Mouse (Mus musculus) spleen, postnatal 4 days (tissue): ENCODE measurements at regions not wholly inside any gene's neighbourhood (a gene's known extent, or its start where the extent isn't known, plus 50 kb on each side); places are given as distances from the start of the nearest gene placed in this dataset.

ENCODE experiments used
- DNase-seq, 2 experiments: peaks; one replicate each; pipeline ENCODE4 v3.0.0; 2022; ENCODE audit warnings: low spot score in 2 of 2

DNA sequence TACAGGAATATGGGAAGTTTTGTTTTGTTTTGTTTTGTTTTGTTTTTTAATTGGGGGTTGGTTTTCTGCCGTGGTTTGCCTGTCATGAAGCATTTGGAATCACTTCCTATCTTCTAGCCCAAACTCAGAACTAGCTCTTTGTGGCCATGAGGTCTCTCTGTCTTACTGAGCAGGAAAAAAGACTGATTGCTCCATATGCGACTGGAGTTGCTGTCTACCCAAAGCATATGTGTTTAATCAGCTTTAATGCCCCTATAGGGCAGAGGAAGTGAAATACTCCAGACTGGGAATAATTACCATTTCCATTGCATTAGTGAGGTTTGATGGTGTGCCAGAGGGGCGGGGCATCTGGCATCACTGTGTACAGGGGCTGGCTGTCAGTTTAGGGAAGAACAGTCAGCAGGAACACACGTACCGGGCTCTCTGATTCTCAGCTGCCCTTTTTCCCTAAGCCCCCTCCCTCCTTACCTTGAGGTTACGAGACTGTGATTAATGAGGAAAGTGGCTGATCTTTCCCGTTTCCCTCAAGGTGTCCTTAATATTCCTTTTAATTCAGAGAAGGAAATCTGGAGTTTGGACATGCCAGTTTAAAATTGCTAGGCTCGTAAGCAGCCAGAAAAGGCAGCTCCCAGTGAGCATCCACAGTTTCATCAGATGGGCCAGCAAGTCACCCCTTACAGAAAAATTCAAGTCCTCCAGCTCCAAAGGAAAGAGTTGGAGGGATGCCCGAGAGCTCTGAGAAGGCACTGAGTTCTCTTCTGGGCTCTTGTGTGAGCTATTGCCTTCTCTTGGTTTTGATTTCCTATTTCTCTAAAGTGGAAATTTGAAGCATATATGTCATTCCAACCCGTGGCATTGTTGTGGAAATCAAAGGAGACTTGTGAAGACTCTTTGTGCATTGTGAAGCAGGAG lies 2482.1 kb upstream of the 5930422O12Rik start:
- no peak for DNase-seq

GRCm38 (mm10) chr8:30952818-30953217 lies 2475.7 kb upstream of the 5930422O12Rik start:
- no peak for DNase-seq

- DNase-seq, result no peak
Measured at GRCm38 (mm10) chr8:30959436-30960180, 2468.9 kb upstream of the 5930422O12Rik start.

- no peak for DNase-seq
Measured at GRCm38 (mm10) chr8:30960486-30960885, 2468.0 kb upstream of the 5930422O12Rik start.

GRCm38 (mm10) chr8:30962207-30962606 lies 2466.3 kb upstream of the 5930422O12Rik start:
- no peak for DNase-seq

DNA sequence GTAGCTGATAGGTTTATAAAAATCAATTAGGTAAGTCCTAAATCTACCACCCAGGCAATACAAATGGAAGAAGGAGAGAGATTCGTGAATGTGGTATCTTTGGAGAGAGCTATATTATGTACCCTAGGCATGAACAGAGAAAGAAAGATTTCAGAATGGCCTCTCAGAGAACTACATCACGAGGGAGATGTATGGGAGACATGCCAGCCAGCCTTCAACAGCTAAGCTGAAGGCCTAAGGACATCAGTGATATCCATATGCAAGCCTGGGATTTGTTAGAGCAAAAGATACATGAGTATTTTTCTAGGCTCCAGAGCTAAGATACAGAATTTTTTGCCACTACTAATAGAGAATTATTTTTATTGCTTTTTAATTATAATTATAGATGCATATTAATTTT lies 2445.7 kb upstream of the 5930422O12Rik start:
- DNase-seq, result no peak

GRCm38 (mm10) chr8:30988051-30988450 lies 2440.5 kb upstream of the 5930422O12Rik start:
- DNase-seq, result no peak

- DNase-seq, result no peak
Measured at GRCm38 (mm10) chr8:30998657-30999056, 2429.9 kb upstream of the 5930422O12Rik start.

- no peak for DNase-seq
Measured at GRCm38 (mm10) chr8:31000120-31000519, 2428.4 kb upstream of the 5930422O12Rik start.

DNA sequence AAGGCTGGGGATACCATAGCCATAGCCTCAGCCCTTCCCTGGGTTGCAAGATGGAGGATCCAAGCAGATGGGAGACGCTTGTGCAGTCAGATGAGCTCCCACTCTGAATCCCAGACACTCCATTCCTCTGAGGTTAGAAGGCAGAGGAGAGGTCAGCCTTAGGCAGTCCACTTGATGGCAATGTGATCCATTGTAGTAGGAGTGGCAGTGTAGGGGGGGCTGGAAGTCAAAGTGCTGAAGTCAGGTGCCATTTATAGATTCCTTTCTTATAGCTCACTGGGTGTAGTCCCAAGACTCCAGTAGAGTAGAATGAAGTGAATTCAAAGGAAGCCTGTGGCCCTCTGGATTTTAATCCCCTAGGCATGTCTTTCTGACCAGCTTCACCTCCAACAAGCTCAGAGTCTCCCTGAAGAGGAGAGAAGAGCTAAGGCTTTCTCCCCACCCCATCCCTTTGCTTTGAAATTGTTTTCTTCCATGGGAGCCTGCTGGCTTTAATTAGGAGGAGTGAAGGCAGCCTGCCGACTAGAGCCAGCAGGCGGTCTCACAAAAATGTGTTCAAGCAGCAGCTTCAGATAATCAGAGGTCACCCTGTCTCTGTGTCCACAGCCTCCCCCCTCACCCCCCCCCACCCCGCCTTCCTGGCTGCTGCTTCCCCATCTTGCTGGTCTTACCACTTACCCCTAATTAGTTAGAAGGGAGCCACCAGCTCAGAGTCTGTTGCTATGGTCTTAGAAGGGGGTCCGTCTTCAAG lies 2426.4 kb upstream of the 5930422O12Rik start:
- DNase-seq, result no peak

DNA sequence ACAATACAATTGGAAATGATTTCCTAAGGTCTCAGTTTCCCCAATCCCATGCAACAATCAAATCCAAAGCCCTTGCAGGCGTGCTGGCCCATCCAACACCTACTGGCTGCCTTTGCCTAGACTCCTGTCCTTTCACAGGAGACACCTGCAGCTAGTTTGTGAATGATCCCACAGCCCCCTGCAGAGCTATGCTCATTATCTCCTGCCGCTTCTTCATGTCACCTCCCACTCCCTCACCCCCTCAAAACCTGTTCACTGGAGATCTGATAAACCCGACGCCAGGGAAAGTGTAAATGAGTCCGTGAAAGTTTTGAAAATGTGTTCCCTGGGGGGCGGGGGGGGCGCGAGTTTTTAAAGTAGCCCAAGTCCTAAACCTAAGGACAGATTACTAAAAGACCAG lies 2420.2 kb upstream of the 5930422O12Rik start:
- DNase-seq, result no peak

GRCm38 (mm10) chr8:31012068-31012467 lies 2416.4 kb upstream of the 5930422O12Rik start:
- no peak for DNase-seq

DNA sequence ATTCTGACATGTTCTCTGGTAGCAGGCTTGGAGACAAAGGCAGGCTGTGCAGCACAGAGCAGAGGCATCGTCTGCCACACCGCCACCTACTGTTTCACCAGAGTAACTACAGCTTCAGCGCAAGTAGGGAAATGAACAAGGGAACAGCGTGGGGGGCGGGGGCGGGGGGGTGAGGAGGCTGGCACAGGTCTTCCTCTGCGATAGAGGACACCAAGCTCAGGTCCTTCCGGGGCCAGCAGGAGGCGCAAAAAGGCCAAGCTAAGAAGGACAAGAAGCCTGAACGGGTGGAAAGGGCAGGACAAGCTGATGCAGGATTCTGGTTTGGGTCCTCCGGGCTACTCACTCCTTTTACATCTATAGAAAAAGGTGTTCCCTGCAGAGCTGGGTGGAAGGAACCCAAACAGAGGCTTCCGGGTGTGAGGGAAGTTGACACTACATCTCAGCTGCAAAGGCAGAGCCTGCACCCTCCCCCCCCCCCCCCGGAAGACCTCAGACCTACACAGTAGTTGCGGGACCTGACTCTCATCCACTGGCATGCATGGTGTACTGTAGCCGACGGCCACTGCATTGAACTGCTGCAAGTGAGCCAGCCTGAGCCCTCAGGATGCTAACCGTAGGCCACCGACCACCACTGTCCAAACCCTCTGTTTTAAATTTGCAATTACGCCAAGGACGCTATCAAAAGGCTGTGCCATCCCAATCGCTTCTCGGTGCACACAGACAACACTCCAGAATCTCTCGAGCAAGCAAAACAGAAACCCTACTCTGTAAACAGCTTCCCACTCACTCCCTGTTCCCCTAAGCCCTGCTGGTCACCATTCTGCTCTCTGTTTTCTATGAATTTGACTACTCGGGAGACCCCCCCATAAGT lies 2396.6 kb upstream of the 5930422O12Rik start:
- peak; percentile 28 to 68 for DNase-seq

GRCm38 (mm10) chr8:31033281-31033680 lies 2395.2 kb upstream of the 5930422O12Rik start:
- DNase-seq, result peak; percentile 61 to 87

GRCm38 (mm10) chr8:31036892-31037291 lies 2391.6 kb upstream of the 5930422O12Rik start:
- DNase-seq, result no peak
